Mouse (Mus musculus) ES-Bruce4 (cell line): ENCODE data around the gene Irx4. TPM values are rescaled to one million over a fixed set of nuclear protein-coding genes. Genes with fewer than 3 reads are reported as not detected.

Experiments
- H3K27ac ChIP-seq: 2 replicates; pipeline ENCODE4 v1.5.1; 2012; ENCODE audit warnings: low read length, inconsistent platforms; ENCODE audit not compliant: insufficient read depth
- H3K27me3 ChIP-seq: 2 replicates; pipeline ENCODE4 v1.6.1; 2012; ENCODE audit warnings: mild to moderate bottlenecking, low read length, inconsistent platforms; ENCODE audit not compliant: control insufficient read depth, poor library complexity, insufficient read depth, severe bottlenecking
- H3K36me3 ChIP-seq: 2 replicates; pipeline ENCODE4 v1.6.1; 2012; ENCODE audit warnings: inconsistent platforms, mild to moderate bottlenecking, low read length, moderate library complexity; ENCODE audit not compliant: control insufficient read depth, poor library complexity, insufficient read depth, severe bottlenecking
- H3K4me1 ChIP-seq: one replicate; pipeline ENCODE4 v1.8.1; 2011; ENCODE audit warnings: low read length; ENCODE audit not compliant: control insufficient read depth, insufficient read depth
- H3K4me3 ChIP-seq: 2 replicates; pipeline ENCODE4 v1.5.1; 2011; ENCODE audit warnings: low read depth, mild to moderate bottlenecking, low read length
- H3K9ac ChIP-seq: 2 replicates; pipeline ENCODE4 v1.6.1; 2012; ENCODE audit warnings: low read depth, mild to moderate bottlenecking, inconsistent platforms; ENCODE audit not compliant: poor library complexity, severe bottlenecking
- H3K9me3 ChIP-seq: replicated peaks from 2 replicates; pipeline ENCODE4 v1.6.1; 2012; ENCODE audit warnings: mild to moderate bottlenecking, low read length, inconsistent platforms; ENCODE audit not compliant: control insufficient read depth, poor library complexity, insufficient read depth, severe bottlenecking
- CTCF ChIP-seq: IDR thresholded peaks from one replicate; pipeline ENCODE4 v1.8.1; 2011; ENCODE audit warnings: low read depth, low read length
- EP300 ChIP-seq: IDR thresholded peaks from 2 replicates; pipeline ENCODE4 v1.6.1; 2011; ENCODE audit warnings: low read depth, low read length; ENCODE audit not compliant: insufficient read depth
- POLR2A ChIP-seq: IDR thresholded peaks from one replicate; pipeline ENCODE4 v1.8.1; 2011; ENCODE audit warnings: low read length; ENCODE audit not compliant: insufficient read depth
- polyA plus RNA-seq: library from polyadenylated mRNA; stranded (reverse); fragments of >200 nt; gene quantifications from 2 replicates; pipeline ENCODE4 v1.2.4, GENCODE M21; 2011; ENCODE audit warnings: low read depth; ENCODE audit not compliant: missing spikeins, insufficient read depth, insufficient read length

The Irx4 gene
- polyA plus RNA-seq, 1 experiment: 0.49 TPM

- Histone ChIP-seq H3K36me3 (no peaks in the 10 kb centered on the region), H3K4me3 (no peak overlapping the region), H3K9ac (no peak overlapping the region), H3K27ac (no peak overlapping the region), H3K4me1 (no peaks in the 10 kb centered on the region), H3K9me3 (no peaks in the 10 kb centered on the region), H3K27me3 (no peaks in the 10 kb centered on the region)
- no peak for TF ChIP-seq EP300
- no peak for TF ChIP-seq CTCF
- no peak for TF ChIP-seq POLR2A
Observed at GRCm38 (mm10) chr13:73283534-73283933, 23.3 kb downstream of the Irx4 start.

- H3K9ac ChIP-seq: no peak overlapping the region
Observed at GRCm38 (mm10) chr13:73290206-73290605, 29.9 kb downstream of the Irx4 start.

GRCm38 (mm10) chr13:73291102-73291501 lies 30.8 kb downstream of the Irx4 start:
- Histone ChIP-seq H3K9me3 (no peaks in the 10 kb centered on the region), H3K27ac (no peak overlapping the region), H3K4me3 (no peak overlapping the region), H3K27me3 (no peaks in the 10 kb centered on the region), H3K4me1 (no peaks in the 10 kb centered on the region), H3K9ac (no peak overlapping the region), H3K36me3 (no peaks in the 10 kb centered on the region)
- TF ChIP-seq CTCF: no peak
- TF ChIP-seq EP300: no peak
- TF ChIP-seq POLR2A: no peak

More at GRCm38 (mm10) chr13:73290206-73290605, 29.9 kb downstream of the Irx4 start:
- Histone ChIP-seq H3K27me3 (no peaks in the 10 kb centered on the region), H3K36me3 (no peaks in the 10 kb centered on the region), H3K4me3 (no peak overlapping the region), H3K9me3 (no peaks in the 10 kb centered on the region), H3K4me1 (no peaks in the 10 kb centered on the region), H3K27ac (no peak overlapping the region)
- TF ChIP-seq CTCF: no peak
- TF ChIP-seq POLR2A: no peak
- TF ChIP-seq EP300: no peak

GRCm38 (mm10) chr13:73298717-73299116 lies 38.4 kb downstream of the Irx4 start:
- Histone ChIP-seq H3K27me3 (no peaks in the 10 kb centered on the region), H3K4me3 (no peak overlapping the region), H3K36me3 (no peaks in the 10 kb centered on the region), H3K9ac (no peak overlapping the region), H3K27ac (no peak overlapping the region), H3K4me1 (no peaks in the 10 kb centered on the region), H3K9me3 (no peaks in the 10 kb centered on the region)
- TF ChIP-seq CTCF (no peak), POLR2A (no peak), EP300 (no peak)

GRCm38 (mm10) chr13:73299322-73299721 lies 39.0 kb downstream of the Irx4 start:
- Histone ChIP-seq H3K27me3 (no peaks in the 10 kb centered on the region), H3K4me1 (no peaks in the 10 kb centered on the region), H3K36me3 (no peaks in the 10 kb centered on the region), H3K4me3 (no peak overlapping the region), H3K27ac (no peak overlapping the region), H3K9me3 (no peaks in the 10 kb centered on the region), H3K9ac (no peak overlapping the region)
- TF ChIP-seq EP300: no peak
- no peak for TF ChIP-seq POLR2A
- TF ChIP-seq CTCF: no peak

DNA sequence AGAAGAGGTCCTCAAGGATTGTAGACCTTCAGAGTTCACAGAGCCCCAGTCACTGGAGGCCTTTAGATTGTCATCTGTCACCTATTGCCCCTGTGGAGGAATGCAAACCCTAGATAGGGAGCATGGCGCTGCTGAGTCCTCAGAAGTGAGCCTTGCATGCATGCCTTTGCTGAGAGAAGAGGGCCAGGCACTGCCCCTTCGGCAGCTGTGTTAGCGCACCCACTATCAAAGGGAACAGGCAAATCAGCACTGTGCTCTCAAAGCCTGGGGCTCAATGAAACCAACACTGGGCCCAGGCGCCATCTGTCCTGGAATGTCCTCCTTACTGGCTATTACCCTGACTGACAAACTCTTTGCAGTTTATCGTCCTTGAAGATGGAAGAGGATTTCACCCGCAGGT lies 44.5 kb downstream of the Irx4 start:
- Histone ChIP-seq H3K4me3 (no peak overlapping the region), H3K9ac (no peak overlapping the region), H3K9me3 (no peaks in the 10 kb centered on the region), H3K27me3 (no peaks in the 10 kb centered on the region; the same call in 1 of the 2 replicates), H3K4me1 (no peaks in the 10 kb centered on the region), H3K27ac (no peak overlapping the region), H3K36me3 (no peaks in the 10 kb centered on the region)
- TF ChIP-seq EP300: no peak
- TF ChIP-seq CTCF: no peak
- TF ChIP-seq POLR2A: no peak
